Mouse (Mus musculus): ENCODE measurements around the gene Prm1. TPM values are rescaled to one million over a fixed set of nuclear protein-coding genes. Genes with fewer than 3 reads are reported as not detected.
"Not testable (repeated sequence)": the region's sequence is repeated elsewhere in the genome, so short reads cannot be mapped to it uniquely, and the experiment has no call there.

The Prm1 gene
- polyA plus RNA-seq, 1 experiment: not detected

GRCm38 (mm10) chr16:10825840-10826239 is 20.2 kb upstream of the Prm1 start:
- no peak for DNase-seq (ENCODE audit: extremely low spot score in 1 of 2, low spot score in 1 of 2)

GRCm38 (mm10) chr16:10824536-10824935 is 18.9 kb upstream of the Prm1 start:
- no peak for DNase-seq (ENCODE audit: extremely low spot score in 1 of 2, low spot score in 1 of 2)

- DNase-seq (ENCODE audit: extremely low spot score in 1 of 2, low spot score in 1 of 2): no peak
These were observed 15.7 kb upstream of the Prm1 start for GRCm38 (mm10) chr16:10821387-10821786.

- DNase-seq (ENCODE audit: extremely low spot score in 1 of 2, low spot score in 1 of 2): no peak
These were observed 14.3 kb upstream of the Prm1 start for GRCm38 (mm10) chr16:10819966-10820365.

GRCm38 (mm10) chr16:10818579-10819135 is 13.0 kb upstream of the Prm1 start:
- DNase-seq (ENCODE audit: extremely low spot score in 1 of 2, low spot score in 1 of 2): no peak

- DNase-seq (ENCODE audit: extremely low spot score in 1 of 2, low spot score in 1 of 2): no peak
These were observed 9.2 kb upstream of the Prm1 start for GRCm38 (mm10) chr16:10814864-10815263.

- no peak for DNase-seq (ENCODE audit: extremely low spot score in 1 of 2, low spot score in 1 of 2)
These were observed 8.1 kb upstream of the Prm1 start for GRCm38 (mm10) chr16:10813726-10814125.

- no peak for DNase-seq (ENCODE audit: extremely low spot score in 1 of 2, low spot score in 1 of 2)
These were observed 7.3 kb upstream of the Prm1 start, which contains the start of gene Gm11172 for GRCm38 (mm10) chr16:10812865-10813371. Gm11172 (plus strand) TSS chr16:10812915.

- DNase-seq (ENCODE audit: extremely low spot score in 1 of 2, low spot score in 1 of 2): no peak
These were observed 4.7 kb upstream of the Prm1 start for GRCm38 (mm10) chr16:10810376-10810775.

- not testable (repeated sequence) for DNase-seq (ENCODE audit: extremely low spot score in 1 of 2, low spot score in 1 of 2)
These were observed 3.2 kb downstream of the Prm1 start for GRCm38 (mm10) chr16:10802420-10802819.

- DNase-seq (ENCODE audit: extremely low spot score in 1 of 2, low spot score in 1 of 2): no peak
These were observed 9.6 kb downstream of the Prm1 start, which contains the start of gene Prm2 for GRCm38 (mm10) chr16:10796034-10796433. Prm2 (minus strand) TSS chr16:10796134.

- DNase-seq (ENCODE audit: extremely low spot score in 1 of 2, low spot score in 1 of 2): no peak
These were observed 14.9 kb downstream of the Prm1 start, which contains the start of gene Prm3 for GRCm38 (mm10) chr16:10790702-10791101. Prm3 (minus strand) TSS chr16:10790914.

- DNase-seq (ENCODE audit: extremely low spot score in 1 of 2, low spot score in 1 of 2): no peak
These were observed 16.8 kb downstream of the Prm1 start for GRCm38 (mm10) chr16:10788866-10789265.

- no peak for DNase-seq (ENCODE audit: extremely low spot score in 1 of 2, low spot score in 1 of 2)
These were observed 17.4 kb downstream of the Prm1 start, which contains the start of gene Tnp2 for GRCm38 (mm10) chr16:10788271-10788670. Tnp2 (minus strand) TSS chr16:10788660.

GRCm38 (mm10) chr16:10787548-10788058 is 18.0 kb downstream of the Prm1 start:
- DNase-seq (ENCODE audit: extremely low spot score in 1 of 2, low spot score in 1 of 2): no peak

GRCm38 (mm10) chr16:10786782-10787547 is 18.7 kb downstream of the Prm1 start:
- no peak for DNase-seq (ENCODE audit: extremely low spot score in 1 of 2, low spot score in 1 of 2)

GRCm38 (mm10) chr16:10786288-10786687 is 19.4 kb downstream of the Prm1 start:
- peak; percentile 71 to 91 for DNase-seq (ENCODE audit: extremely low spot score in 1 of 2, low spot score in 1 of 2)

GRCm38 (mm10) chr16:10785371-10786231 is 20.0 kb downstream of the Prm1 start, which contains the start of gene Socs1:
Socs1 (minus strand) TSS chr16:10785536.
- DNase-seq (ENCODE audit: extremely low spot score in 1 of 2, low spot score in 1 of 2): peak; percentile 48 to 76

GRCm38 (mm10) chr16:10784793-10785370 is 20.8 kb downstream of the Prm1 start:
- DNase-seq (ENCODE audit: extremely low spot score in 1 of 2, low spot score in 1 of 2): peak; percentile 51 to 83
